Mouse (Mus musculus): Measurements from ENCODE around the gene Pan3. TPM values are rescaled to one million over a fixed set of nuclear protein-coding genes. Genes with fewer than 3 reads are reported as not detected.

Gene Pan3
- total RNA-seq, 1 experiment = 57.3 TPM

DNA sequence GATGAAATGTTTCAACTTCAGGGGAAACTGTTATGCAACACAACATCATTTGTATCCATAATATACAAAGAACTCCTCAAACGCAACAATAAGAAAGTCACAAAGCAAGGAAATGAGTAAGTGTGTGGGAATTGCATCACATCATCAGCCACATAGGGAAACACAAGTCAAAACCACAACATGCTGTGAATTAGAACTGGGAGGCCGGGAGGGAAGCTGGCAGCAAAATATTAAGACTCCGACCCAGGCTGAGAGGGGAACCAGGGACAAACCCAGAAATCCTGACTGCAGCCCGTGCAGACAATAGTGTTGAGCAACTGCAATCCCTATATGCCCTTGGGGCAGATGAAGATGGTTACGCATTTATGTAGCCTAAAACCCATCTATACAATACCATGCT, 40.9 kb upstream of the Pan3 start:
- H3K4me3 ChIP-seq (ENCODE audit: insufficient read depth in 1 of 2, low read depth in 1 of 2, low read length in 2 of 2, poor library complexity in 1 of 2, severe bottlenecking in 1 of 2) = no peak overlapping the region
- H3K9ac ChIP-seq (ENCODE audit: insufficient read depth, low read depth, low read length, poor library complexity, severe bottlenecking) = no peak overlapping the region
- DNase-seq (ENCODE audit: low read depth, low spot score) = no peak
- no peak overlapping the region for H3K27ac ChIP-seq (ENCODE audit: insufficient read depth, low read depth, low read length, poor library complexity, severe bottlenecking)
- no peaks in the 10 kb centered on the region for H3K9me3 ChIP-seq (ENCODE audit: control insufficient read depth, insufficient read depth, low read depth, low read length)
- no peaks in the 10 kb centered on the region for H3K4me1 ChIP-seq (ENCODE audit: control insufficient read depth in 2 of 2, insufficient read depth in 2 of 2, low read length in 2 of 2, poor library complexity in 1 of 2)
- no peaks in the 10 kb centered on the region for H3K36me3 ChIP-seq (ENCODE audit: control insufficient read depth, insufficient read depth, low read length, poor library complexity, severe bottlenecking)
- in situ Hi-C loops (cut with MboI; ENCODE audit: low sequenced_read_pairs in 2 of 2, unreplicated experiment in 2 of 2) = no loop called here
- TF ChIP-seq ZNF384 (IDR thresholded peaks at IDR 0.05; ENCODE audit: low read depth, low read length) = no peak
- TF ChIP-seq HCFC1 (IDR thresholded peaks at IDR 0.05; ENCODE audit: borderline replicate concordance, insufficient read depth, low read length) = no peak
- no peak for TF ChIP-seq CHD2 (IDR thresholded peaks at IDR 0.05; ENCODE audit: low read depth, low read length)
- no peak for TF ChIP-seq MAFK (IDR thresholded peaks at IDR 0.05; ENCODE audit: insufficient read depth, low read depth, low read length)
- TF ChIP-seq ZC3H11A (IDR thresholded peaks at IDR 0.05; ENCODE audit: borderline replicate concordance, low read depth, low read length) = no peak

DNA sequence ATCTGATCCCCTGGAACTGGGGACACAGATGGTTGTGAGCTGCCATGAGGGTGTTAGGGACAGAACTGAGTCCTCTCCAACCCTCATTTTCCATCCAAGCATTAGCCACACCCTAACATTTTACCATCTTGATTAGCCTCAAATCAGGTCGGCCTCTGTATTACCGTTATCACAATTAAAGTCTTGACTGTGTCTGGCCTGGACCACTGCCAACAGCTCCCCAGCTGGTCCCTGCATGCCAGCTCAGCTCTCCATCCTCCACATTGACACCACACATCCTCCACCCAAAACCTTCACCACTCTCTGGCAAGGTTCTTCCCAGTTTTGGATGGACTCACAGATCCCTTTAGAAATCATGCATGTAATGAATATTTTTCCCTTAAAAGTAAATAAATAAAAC, 39.2 kb upstream of the Pan3 start:
- no peaks in the 10 kb centered on the region for H3K4me1 ChIP-seq (ENCODE audit: control insufficient read depth in 2 of 2, insufficient read depth in 2 of 2, low read length in 2 of 2, poor library complexity in 1 of 2)
- in situ Hi-C loops (cut with MboI; ENCODE audit: low sequenced_read_pairs in 2 of 2, unreplicated experiment in 2 of 2) = no loop called here
- no peaks in the 10 kb centered on the region for H3K9me3 ChIP-seq (ENCODE audit: control insufficient read depth, insufficient read depth, low read depth, low read length)
- no peak for DNase-seq (ENCODE audit: low read depth, low spot score)
- no peak overlapping the region for H3K27ac ChIP-seq (ENCODE audit: insufficient read depth, low read depth, low read length, poor library complexity, severe bottlenecking)
- H3K36me3 ChIP-seq (ENCODE audit: control insufficient read depth, insufficient read depth, low read length, poor library complexity, severe bottlenecking) = no peaks in the 10 kb centered on the region
- H3K9ac ChIP-seq (ENCODE audit: insufficient read depth, low read depth, low read length, poor library complexity, severe bottlenecking) = no peak overlapping the region
- no peak overlapping the region for H3K4me3 ChIP-seq (ENCODE audit: insufficient read depth in 1 of 2, low read depth in 1 of 2, low read length in 2 of 2, poor library complexity in 1 of 2, severe bottlenecking in 1 of 2)
- TF ChIP-seq ZC3H11A (IDR thresholded peaks at IDR 0.05; ENCODE audit: borderline replicate concordance, low read depth, low read length) (no peak), HCFC1 (IDR thresholded peaks at IDR 0.05; ENCODE audit: borderline replicate concordance, insufficient read depth, low read length) (no peak), CHD2 (IDR thresholded peaks at IDR 0.05; ENCODE audit: low read depth, low read length) (no peak), ZNF384 (IDR thresholded peaks at IDR 0.05; ENCODE audit: low read depth, low read length) (no peak), MAFK (IDR thresholded peaks at IDR 0.05; ENCODE audit: insufficient read depth, low read depth, low read length) (no peak)

- no peaks in the 10 kb centered on the region for H3K9me3 ChIP-seq (ENCODE audit: control insufficient read depth, insufficient read depth, low read depth, low read length)
- no peak for TF ChIP-seq CHD2 (IDR thresholded peaks at IDR 0.05; ENCODE audit: low read depth, low read length)
- no peak for TF ChIP-seq MAFK (IDR thresholded peaks at IDR 0.05; ENCODE audit: insufficient read depth, low read depth, low read length)
- TF ChIP-seq ZC3H11A (IDR thresholded peaks at IDR 0.05; ENCODE audit: borderline replicate concordance, low read depth, low read length) = no peak
- TF ChIP-seq HCFC1 (IDR thresholded peaks at IDR 0.05; ENCODE audit: borderline replicate concordance, insufficient read depth, low read length) = no peak
- no peak for TF ChIP-seq ZNF384 (IDR thresholded peaks at IDR 0.05; ENCODE audit: low read depth, low read length)
- H3K4me1 ChIP-seq (ENCODE audit: control insufficient read depth in 2 of 2, insufficient read depth in 2 of 2, low read length in 2 of 2, poor library complexity in 1 of 2) = no peaks in the 10 kb centered on the region
- in situ Hi-C loops (cut with MboI; ENCODE audit: low sequenced_read_pairs in 2 of 2, unreplicated experiment in 2 of 2) = no loop called here
- DNase-seq (ENCODE audit: low read depth, low spot score) = no peak
- H3K9ac ChIP-seq (ENCODE audit: insufficient read depth, low read depth, low read length, poor library complexity, severe bottlenecking) = no peak overlapping the region
- H3K27ac ChIP-seq (ENCODE audit: insufficient read depth, low read depth, low read length, poor library complexity, severe bottlenecking) = no peak overlapping the region
- H3K36me3 ChIP-seq (ENCODE audit: control insufficient read depth, insufficient read depth, low read length, poor library complexity, severe bottlenecking) = no peaks in the 10 kb centered on the region
- no peak overlapping the region for H3K4me3 ChIP-seq (ENCODE audit: insufficient read depth in 1 of 2, low read depth in 1 of 2, low read length in 2 of 2, poor library complexity in 1 of 2, severe bottlenecking in 1 of 2)
Observed at GRCm38 (mm10) chr5:147392667-147393213, 37.2 kb upstream of the Pan3 start.

DNA sequence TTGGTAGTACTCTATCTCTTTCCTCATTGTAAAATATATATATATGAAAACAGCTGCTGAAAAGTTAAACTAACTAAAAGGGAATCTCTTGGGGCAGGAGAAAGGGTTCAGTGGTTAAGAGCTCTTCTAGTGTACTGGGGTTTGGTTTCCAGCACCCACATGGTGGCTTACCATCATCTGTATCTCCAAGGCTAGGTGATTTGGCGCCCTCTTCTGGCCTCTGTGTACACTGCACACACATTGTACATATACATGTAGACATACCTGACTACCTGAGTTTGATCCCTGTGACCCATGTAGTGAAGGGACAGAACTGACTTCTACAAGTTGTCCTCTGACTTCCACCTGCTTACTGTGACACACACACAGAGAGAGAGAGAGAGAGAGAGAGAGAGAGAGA, 34.9 kb upstream of the Pan3 start:
- TF ChIP-seq CHD2 (IDR thresholded peaks at IDR 0.05; ENCODE audit: low read depth, low read length) (no peak), HCFC1 (IDR thresholded peaks at IDR 0.05; ENCODE audit: borderline replicate concordance, insufficient read depth, low read length) (no peak), ZNF384 (IDR thresholded peaks at IDR 0.05; ENCODE audit: low read depth, low read length) (no peak), ZC3H11A (IDR thresholded peaks at IDR 0.05; ENCODE audit: borderline replicate concordance, low read depth, low read length) (no peak), MAFK (IDR thresholded peaks at IDR 0.05; ENCODE audit: insufficient read depth, low read depth, low read length) (no peak)
- Histone ChIP-seq H3K9ac (ENCODE audit: insufficient read depth, low read depth, low read length, poor library complexity, severe bottlenecking) (no peak overlapping the region), H3K27ac (ENCODE audit: insufficient read depth, low read depth, low read length, poor library complexity, severe bottlenecking) (no peak overlapping the region), H3K4me3 (ENCODE audit: insufficient read depth in 1 of 2, low read depth in 1 of 2, low read length in 2 of 2, poor library complexity in 1 of 2, severe bottlenecking in 1 of 2) (no peak overlapping the region), H3K9me3 (ENCODE audit: control insufficient read depth, insufficient read depth, low read depth, low read length) (no peaks in the 10 kb centered on the region), H3K36me3 (ENCODE audit: control insufficient read depth, insufficient read depth, low read length, poor library complexity, severe bottlenecking) (no peaks in the 10 kb centered on the region), H3K4me1 (ENCODE audit: control insufficient read depth in 2 of 2, insufficient read depth in 2 of 2, low read length in 2 of 2, poor library complexity in 1 of 2) (no peaks in the 10 kb centered on the region)
- DNase-seq (ENCODE audit: low read depth, low spot score) = no peak
- in situ Hi-C loops (cut with MboI; ENCODE audit: low sequenced_read_pairs in 2 of 2, unreplicated experiment in 2 of 2) = no loop called here
